Mouse (Mus musculus) megakaryocyte, adult 5-6 weeks (primary cell): Measurements from ENCODE around the gene Slit2. TPM values are rescaled to one million over a fixed set of nuclear protein-coding genes. Genes with fewer than 3 reads are reported as not detected.
A peak's percentile ranks its signal among the peaks of the same experiment; 100 is the strongest.

Experiments
- ATAC-seq: 2 replicates; pipeline ENCODE4 v1.8.0; 2016; ENCODE audit warnings: mild to moderate bottlenecking, inconsistent platforms; ENCODE audit not compliant: poor library complexity, severe bottlenecking
- total RNA-seq, 2 experiments: library from RNA; stranded (forward) in 1 of 2; stranded (reverse) in 1 of 2; fragments of 153-499, 151-499 nt in 1 of 2; fragments of 221-1000, 200-1000 nt in 1 of 2; gene quantifications; 2 replicates each; pipeline versions ENCODE4 v1.2.3 to v1.2.4; 2015 to 2017

The Slit2 gene
- total RNA-seq (2015) (not detected in 2 replicates), total RNA-seq (2017) (under 0.01 TPM in 1 of 2 replicates, not detected in the other)

- peak; percentile 64 for ATAC-seq
Observed at GRCm38 (mm10) chr5:47982941-47983701, at the start of gene Slit2. Gene Slit2 (plus strand): TSS chr5:47983138.

- ATAC-seq, result no peak
Observed at GRCm38 (mm10) chr5:47938586-47939372, 44.2 kb upstream of the Slit2 start.

DNA sequence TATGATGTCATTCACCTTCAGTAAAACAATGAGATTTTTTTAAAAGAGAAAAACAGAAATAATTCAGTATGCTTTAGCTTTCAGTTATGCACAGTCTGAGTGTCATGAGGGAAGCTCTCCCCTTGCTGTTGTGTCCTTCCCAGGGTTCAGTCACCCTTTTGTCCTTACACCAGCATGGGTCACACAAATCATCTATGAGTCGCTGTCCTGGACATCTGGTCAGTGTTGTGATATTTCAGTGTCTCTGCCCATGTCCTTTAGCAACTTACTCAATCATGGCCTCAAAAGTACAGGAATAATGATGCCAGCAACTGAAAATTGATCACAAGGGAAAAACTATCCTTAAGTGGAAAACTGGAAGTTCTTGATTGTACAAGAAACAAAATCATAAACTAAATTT, 26.5 kb upstream of the Slit2 start:
- ATAC-seq, result no peak

GRCm38 (mm10) chr5:47975795-47976194, 7.1 kb upstream of the Slit2 start:
- ATAC-seq, result no peak

DNA sequence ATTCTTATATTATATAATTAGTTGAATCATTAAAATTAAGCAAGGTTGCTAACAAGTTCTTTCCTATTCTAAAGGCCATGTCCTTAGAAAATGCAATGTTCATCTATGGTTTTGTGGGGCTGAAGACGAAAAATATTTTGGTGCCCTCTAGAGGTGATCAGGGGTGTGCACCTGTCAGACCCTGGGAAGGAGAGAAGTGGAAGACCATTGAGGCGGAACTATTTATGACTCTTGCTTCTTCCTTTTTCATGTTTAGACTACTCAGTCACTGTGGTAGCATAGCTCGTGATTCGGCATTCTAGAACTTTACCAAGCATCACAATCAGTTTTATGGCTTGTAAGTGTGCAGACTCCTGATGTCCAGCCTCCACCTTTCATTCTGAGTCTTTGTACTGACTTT, 3.6 kb upstream of the Slit2 start:
- peak; percentile 45; the same call in 1 of the 2 replicates for ATAC-seq

GRCm38 (mm10) chr5:47980459-47980858, 2.5 kb upstream of the Slit2 start:
- ATAC-seq, result no peak

DNA sequence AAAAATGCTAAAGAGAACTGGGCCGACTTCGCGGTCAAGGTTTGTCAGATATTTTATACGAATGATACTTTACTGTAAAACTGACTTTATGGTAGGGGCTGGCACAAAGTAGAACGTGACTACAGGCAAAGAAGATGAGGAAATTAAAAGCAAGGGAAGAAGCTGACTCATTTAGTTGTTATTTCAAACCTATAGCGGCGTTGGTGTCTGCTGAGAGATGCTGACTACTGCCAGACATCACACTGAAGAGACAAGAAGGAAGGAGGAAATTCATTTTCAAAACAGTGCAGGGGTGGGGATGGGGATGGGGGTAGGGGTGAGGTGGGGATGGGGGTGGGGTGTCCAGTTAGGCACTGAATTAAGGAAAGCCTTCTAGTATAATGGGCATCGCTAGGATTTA, 987 bp upstream of the Slit2 start:
- ATAC-seq, result no peak

GRCm38 (mm10) chr5:47983746-47984583, 1.0 kb downstream of the Slit2 start:
- ATAC-seq, result no peak

DNA sequence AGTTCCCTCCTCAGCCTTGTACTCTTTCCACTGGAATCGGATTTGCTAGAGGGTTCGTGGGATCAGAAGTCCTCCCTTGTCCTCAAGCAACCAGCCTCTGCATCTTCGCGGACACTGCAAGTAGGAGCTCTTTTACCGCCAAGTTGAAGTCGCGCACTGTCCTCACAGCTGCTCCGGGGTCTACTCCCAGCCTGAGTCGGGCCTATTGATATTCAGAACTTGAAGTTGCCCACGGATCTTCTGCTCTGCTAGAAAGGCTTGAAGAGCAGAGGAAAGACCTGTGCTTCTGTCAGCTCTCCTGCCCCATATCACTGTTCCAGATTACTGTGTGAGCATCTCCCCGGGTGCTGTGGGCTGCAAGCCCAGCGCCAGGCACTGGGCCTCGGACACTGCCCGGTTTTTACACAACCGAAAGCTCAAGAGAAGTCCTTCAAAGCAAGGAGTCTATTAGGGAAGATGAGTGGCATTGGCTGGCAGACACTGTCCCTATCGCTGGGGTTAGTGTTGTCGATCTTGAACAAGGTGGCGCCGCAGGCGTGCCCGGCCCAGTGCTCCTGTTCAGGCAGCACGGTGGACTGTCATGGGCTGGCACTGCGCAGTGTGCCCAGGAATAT, 1.8 kb downstream of the Slit2 start:
- no peak for ATAC-seq

- no peak for ATAC-seq
Observed at GRCm38 (mm10) chr5:47985198-47985631, 2.3 kb downstream of the Slit2 start.

DNA sequence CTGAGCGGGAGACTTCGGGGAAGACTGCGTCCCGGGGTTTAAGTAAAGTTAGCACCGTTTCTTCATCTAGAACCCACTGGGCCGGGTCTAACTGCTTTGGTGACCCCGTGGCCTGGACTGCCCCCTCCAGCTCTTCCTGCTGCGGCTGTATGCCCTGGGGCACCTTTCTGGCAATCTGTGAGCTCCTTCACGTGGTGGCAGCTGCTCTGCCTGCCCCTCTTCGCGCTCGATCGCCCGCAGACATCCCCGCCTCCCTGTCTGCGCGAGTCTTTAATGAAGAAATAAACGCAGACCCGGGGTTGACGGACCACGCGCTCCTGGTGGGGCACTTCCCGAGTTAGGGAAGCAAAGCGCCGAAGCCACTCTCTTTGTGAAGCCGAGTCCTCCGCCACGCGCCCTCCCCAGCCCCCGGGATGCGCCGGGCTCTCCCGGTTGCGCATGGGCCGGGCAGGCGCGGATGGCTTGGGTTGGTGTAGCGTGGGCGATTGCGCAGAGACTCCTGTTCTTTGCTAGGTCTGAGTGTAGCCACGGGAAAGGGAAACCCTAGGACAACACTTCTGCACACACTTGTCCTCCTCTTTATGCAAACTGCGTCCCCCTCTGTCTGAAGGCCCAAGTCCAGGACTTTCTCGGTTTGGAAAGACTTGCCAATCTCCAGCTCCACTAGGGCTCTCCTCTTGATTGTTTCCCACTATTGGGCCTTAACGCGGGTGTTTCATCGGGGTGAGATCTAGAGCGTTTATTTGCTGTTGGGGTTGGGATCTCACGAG, 3.1 kb downstream of the Slit2 start:
- no peak for ATAC-seq

DNA sequence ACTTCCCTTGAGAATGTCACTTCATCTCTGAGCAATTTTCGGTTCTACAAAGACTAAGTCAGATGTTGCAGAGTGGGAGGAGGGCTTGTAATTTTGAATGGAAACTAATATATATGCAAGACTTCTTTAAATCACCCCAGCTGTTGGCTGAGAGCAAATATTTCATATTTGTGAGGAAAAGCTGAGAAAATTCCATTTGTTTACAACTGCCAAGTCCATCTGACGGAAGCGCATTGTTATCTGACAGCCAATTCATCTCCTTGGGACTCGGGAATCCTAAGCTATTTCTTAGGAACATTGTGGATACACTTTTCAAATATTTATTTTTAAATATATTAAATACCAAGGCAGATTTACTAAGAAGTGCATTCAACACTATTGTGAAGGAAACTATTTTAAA, 8.0 kb downstream of the Slit2 start:
- ATAC-seq, result no peak

DNA sequence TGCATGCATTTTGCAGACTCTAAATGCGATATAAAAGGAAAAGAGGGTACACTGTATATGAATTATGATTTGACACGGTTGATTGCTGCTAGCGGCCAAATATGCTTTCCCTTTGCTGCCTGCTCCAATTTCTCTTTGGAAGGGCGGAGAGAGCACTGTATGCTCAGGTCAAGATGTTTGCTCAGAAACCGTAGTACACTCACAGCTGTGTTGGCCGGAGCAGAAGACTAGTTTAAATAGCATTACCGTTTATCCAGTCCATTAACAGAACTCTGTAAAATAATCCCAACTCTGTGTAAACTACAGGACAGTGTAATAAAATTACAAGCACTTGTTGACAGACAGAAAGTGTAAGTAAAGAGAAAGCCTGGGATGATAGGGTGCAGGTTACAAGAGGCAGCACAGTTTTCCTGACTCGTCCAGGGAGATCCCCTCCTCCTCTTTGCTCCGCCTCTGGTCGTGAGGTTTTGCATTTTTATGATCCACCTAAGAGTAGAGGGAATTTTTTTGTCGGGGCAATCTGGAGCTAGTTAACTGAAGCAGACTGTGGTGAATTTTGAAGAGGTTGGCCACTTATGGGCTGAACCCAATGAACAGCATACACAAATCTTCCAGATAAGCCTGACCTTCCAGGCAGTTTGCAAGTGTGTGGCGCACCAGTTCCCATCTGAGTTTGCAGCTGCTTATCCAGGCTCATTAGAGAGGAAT, 20.9 kb downstream of the Slit2 start:
- no peak for ATAC-seq

GRCm38 (mm10) chr5:48005533-48005932, 22.6 kb downstream of the Slit2 start:
- ATAC-seq, result no peak

- ATAC-seq, result no peak
Observed at GRCm38 (mm10) chr5:48006059-48006458, 23.1 kb downstream of the Slit2 start.

- no peak for ATAC-seq
Observed at GRCm38 (mm10) chr5:48023441-48023840, 40.5 kb downstream of the Slit2 start.

- ATAC-seq, result no peak
Observed at GRCm38 (mm10) chr5:48034875-48035274, 51.9 kb downstream of the Slit2 start.

DNA sequence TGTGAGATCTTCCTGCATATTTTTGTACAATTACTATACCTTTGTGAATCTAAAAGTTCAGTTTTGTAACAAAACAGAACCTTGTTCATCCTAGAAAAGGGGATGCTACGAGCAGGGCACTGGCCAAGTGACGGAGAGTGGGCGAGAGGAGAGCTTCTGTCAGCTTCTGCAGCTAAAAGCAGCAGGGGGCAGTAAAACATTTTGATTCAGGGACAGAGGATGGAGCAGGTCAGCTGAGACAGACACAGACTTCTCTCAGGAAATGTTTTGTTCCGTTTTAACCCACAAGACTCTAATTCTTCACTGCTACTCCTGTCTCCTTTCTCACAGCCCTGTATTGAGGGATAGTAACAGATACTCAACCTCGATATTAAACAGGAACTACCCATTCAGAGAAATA, 55.1 kb downstream of the Slit2 start:
- ATAC-seq, result no peak

DNA sequence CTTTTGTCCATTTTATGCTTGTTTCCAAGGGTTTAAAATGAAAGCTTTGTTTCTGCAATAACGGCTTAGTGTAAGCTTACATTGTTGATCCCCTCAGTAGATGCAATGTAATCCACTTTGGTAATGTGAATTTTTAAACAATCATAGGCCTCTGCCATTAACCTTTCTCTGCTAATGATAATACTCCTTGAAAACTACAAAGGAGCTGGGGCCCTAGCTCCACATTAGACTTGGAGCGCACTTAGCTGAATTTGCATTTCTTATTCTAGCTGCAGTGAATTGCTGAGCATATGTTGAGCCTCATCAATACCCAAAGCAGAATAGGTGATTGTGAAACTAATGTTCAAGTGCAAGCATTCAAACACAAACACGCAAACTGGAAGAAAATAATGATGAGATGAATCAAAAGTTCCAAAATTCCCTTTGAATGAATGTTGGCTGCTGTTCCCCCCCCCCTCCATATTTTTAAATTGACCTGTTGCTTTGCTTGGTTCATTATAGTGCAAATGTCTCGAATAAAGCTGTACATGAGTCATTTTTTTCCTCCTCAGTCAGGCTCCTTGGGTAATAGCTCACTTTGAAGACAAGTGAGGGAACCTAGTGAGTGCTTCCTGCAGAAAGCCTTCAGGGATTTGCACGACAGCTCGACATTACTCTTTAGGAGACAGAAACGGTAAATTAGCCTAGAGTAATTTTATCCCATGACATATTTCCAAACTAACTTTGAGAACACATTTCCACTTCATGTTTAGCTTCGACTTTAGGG, 66.2 kb downstream of the Slit2 start:
- ATAC-seq, result no peak
